Mouse (Mus musculus): ENCODE measurements around the gene Pi4k2a.

DNA sequence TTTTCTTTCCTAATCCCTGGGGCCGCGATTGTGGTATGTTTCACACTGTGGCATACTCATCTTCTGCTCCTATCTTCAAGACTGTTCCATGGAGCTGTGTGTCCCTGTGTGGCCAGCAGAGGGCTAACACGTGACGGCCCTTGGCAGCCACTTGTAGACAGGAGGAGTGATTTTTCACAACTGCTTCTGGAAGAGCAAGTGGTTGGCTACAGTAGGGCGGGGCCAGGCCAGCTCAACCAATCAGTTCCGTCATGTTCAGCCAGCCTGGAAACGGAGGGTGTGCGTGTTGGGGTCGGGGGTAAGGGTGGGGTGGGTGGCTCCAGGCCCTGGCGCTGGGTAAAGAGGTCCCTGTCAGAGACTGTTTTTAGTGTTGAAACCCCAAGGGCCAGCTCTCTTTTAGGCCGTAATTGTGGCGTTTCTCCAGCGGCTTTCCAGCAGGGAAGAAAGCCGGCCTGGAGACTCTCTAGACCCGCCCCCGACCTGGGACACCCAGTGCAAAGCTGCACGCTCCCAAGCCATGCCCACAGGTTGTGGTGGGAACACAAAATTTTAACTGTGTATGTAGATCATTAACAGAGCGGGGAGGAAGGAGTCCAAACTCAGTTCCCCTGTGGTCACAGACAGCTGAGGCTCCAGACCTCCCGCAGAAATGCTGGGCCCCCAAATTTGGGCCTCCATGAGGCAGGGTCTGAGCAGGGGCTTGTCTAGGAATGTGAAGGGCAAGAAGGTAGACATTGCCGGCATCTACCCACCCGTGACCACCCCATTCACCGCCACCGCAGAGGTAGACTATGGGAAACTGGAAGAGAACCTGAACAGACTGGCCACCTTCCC, 44.8 kb upstream of the Pi4k2a start, which contains the start of gene Hoga1:
- peak; percentile 52; the same call in 1 of the 2 replicates for TF ChIP-seq CTCF (IDR thresholded peaks at IDR 0.05; ENCODE audit: borderline replicate concordance, insufficient read depth, low read depth, low read length)
- TF ChIP-seq POLR2A (IDR thresholded peaks at IDR 0.05; ENCODE audit: borderline replicate concordance, insufficient read depth, low read length) = no peak

Data from cerebellum, adult 2 months (tissue).